Mouse (Mus musculus) CH12.LX (cell line): Measurements from ENCODE around the gene Dmwd. TPM values are rescaled to one million over a fixed set of nuclear protein-coding genes. Genes with fewer than 3 reads are reported as not detected.

Experiments
- DNase-seq: peaks from one replicate; pipeline ENCODE4 v3.0.0-alpha.2; 2013; ENCODE audit errors: extremely low read depth
- H3K27ac ChIP-seq: 2 replicates; pipeline ENCODE4 v1.5.1; 2012; ENCODE audit warnings: low read depth, mild to moderate bottlenecking, control low read depth, moderate library complexity; ENCODE audit not compliant: insufficient read depth
- H3K27me3 ChIP-seq: replicated peaks from 2 replicates; pipeline ENCODE3; 2012; ENCODE audit warnings: inconsistent platforms
- H3K36me3 ChIP-seq, 2 experiments: replicated peaks in 1 of 2; 2 replicates each; pipeline versions ENCODE3 to v1.6.1; 2012; ENCODE audit warnings: inconsistent platforms in 1 of 2, low read length in 1 of 2, mild to moderate bottlenecking in 1 of 2, mixed read lengths in 1 of 2, moderate library complexity in 1 of 2; ENCODE audit not compliant: control insufficient read depth in 1 of 2, insufficient read depth in 1 of 2
- H3K4me1 ChIP-seq, 2 experiments: 2 replicates each; pipeline ENCODE4 v1.6.1; 2012; ENCODE audit warnings: inconsistent platforms in 1 of 2, moderate library complexity in 1 of 2; ENCODE audit not compliant: insufficient read depth in 2 of 2, control insufficient read depth in 1 of 2
- H3K4me2 ChIP-seq: 2 replicates; pipeline ENCODE4 v1.6.1; 2012; ENCODE audit warnings: low read depth, mild to moderate bottlenecking, control low read depth; ENCODE audit not compliant: poor library complexity, insufficient read depth, severe bottlenecking
- H3K4me3 ChIP-seq, 3 experiments: fragments of 150-350 bp in 1 of 3; sonication (generic) in 1 of 3; replicated peaks in 1 of 3; 2 replicates each; pipeline versions ENCODE3 to v1.5.1; 2011 to 2012; ENCODE audit warnings: low read depth in 2 of 3, low read length in 2 of 3, mild to moderate bottlenecking in 2 of 3, moderate library complexity in 2 of 3, control low read depth in 1 of 3, improper control_type of control experiment in 1 of 3, inconsistent platforms in 1 of 3, mixed read lengths in 1 of 3; ENCODE audit not compliant: poor library complexity in 1 of 3
- H3K79me2 ChIP-seq: replicated peaks from 2 replicates; pipeline ENCODE4 v1.6.1; 2012; ENCODE audit warnings: mild to moderate bottlenecking, moderate library complexity; ENCODE audit not compliant: control insufficient read depth, poor library complexity, insufficient read depth, severe bottlenecking; ENCODE audit errors: extremely low read depth
- H3K9ac ChIP-seq: 2 replicates; pipeline ENCODE4 v1.6.1; 2012; ENCODE audit warnings: low read depth, mild to moderate bottlenecking, control low read depth, moderate library complexity; ENCODE audit not compliant: insufficient read depth
- H3K9me3 ChIP-seq: replicated peaks from 2 replicates; pipeline ENCODE3; 2012; ENCODE audit warnings: low read length, inconsistent platforms, mixed read lengths
- BHLHE40 ChIP-seq: IDR thresholded peaks from 2 replicates; pipeline ENCODE4 v1.6.1; 2011; ENCODE audit warnings: mild to moderate bottlenecking, low read depth, low read length, improper control_type of control experiment
- CHD2 ChIP-seq: IDR thresholded peaks from 2 replicates; pipeline ENCODE4 v1.6.1; 2011; ENCODE audit warnings: low read length, improper control_type of control experiment
- GABPA ChIP-seq: IDR thresholded peaks from 2 replicates; pipeline ENCODE4 v1.6.1; 2012; ENCODE audit warnings: low read depth, low read length, improper control_type of control experiment, inconsistent platforms; ENCODE audit not compliant: insufficient replicate concordance
- IRF4 ChIP-seq: IDR thresholded peaks from 2 replicates; pipeline ENCODE4 v1.6.1; 2014; ENCODE audit warnings: low read depth, mild to moderate bottlenecking, inconsistent platforms, low read length, improper control_type of control experiment
- JUN ChIP-seq: IDR thresholded peaks from 2 replicates; pipeline ENCODE4 v1.6.1; 2011; ENCODE audit warnings: low read depth, mild to moderate bottlenecking, low read length, improper control_type of control experiment, moderate library complexity; ENCODE audit not compliant: insufficient read depth
- MAZ ChIP-seq: IDR thresholded peaks from 2 replicates; pipeline ENCODE4 v1.6.1; 2012; ENCODE audit warnings: low read depth, mild to moderate bottlenecking, inconsistent platforms, low read length, improper control_type of control experiment, moderate library complexity
- MYC ChIP-seq: IDR thresholded peaks from 2 replicates; pipeline ENCODE4 v1.6.1; 2011; ENCODE audit warnings: low read depth, mild to moderate bottlenecking, improper control_type of control experiment, low read length
- NELFE ChIP-seq: IDR thresholded peaks from 2 replicates; pipeline ENCODE4 v1.6.1; 2011; ENCODE audit warnings: low read depth, low read length, improper control_type of control experiment
- NRF1 ChIP-seq: IDR thresholded peaks from 2 replicates; pipeline ENCODE4 v1.6.1; 2014; ENCODE audit warnings: low read depth, mild to moderate bottlenecking, inconsistent platforms, low read length, improper control_type of control experiment, moderate library complexity
- POLR2A ChIP-seq: IDR thresholded peaks from 2 replicates; pipeline ENCODE4 v1.6.1; 2011; ENCODE audit warnings: low read depth, mild to moderate bottlenecking, improper control_type of control experiment, low read length
- POLR2AphosphoS2 ChIP-seq: IDR thresholded peaks from 2 replicates; pipeline ENCODE4 v1.6.1; 2011; ENCODE audit warnings: low read depth, low read length, improper control_type of control experiment
- SIN3A ChIP-seq: IDR thresholded peaks from 2 replicates; pipeline ENCODE4 v1.6.1; 2012; ENCODE audit warnings: low read length, improper control_type of control experiment, inconsistent platforms
- SMC3 ChIP-seq: IDR thresholded peaks from 2 replicates; pipeline ENCODE4 v1.6.1; 2011; ENCODE audit warnings: low read depth, low read length, improper control_type of control experiment
- TBP ChIP-seq: conservative IDR thresholded peaks from 2 replicates; pipeline ENCODE4 v1.6.1; 2011; ENCODE audit warnings: low read depth, low read length, improper control_type of control experiment
- TCF12 ChIP-seq: IDR thresholded peaks from 2 replicates; pipeline ENCODE4 v1.6.1; 2014; ENCODE audit warnings: low read depth, mild to moderate bottlenecking, inconsistent platforms, low read length, improper control_type of control experiment
- UBTF ChIP-seq: IDR thresholded peaks from 2 replicates; pipeline ENCODE4 v1.6.1; 2012; ENCODE audit warnings: low read depth, mild to moderate bottlenecking, inconsistent platforms, low read length, improper control_type of control experiment, moderate library complexity
- ZKSCAN1 ChIP-seq: IDR thresholded peaks from 2 replicates; pipeline ENCODE4 v1.6.1; 2012; ENCODE audit warnings: low read depth, inconsistent platforms, low read length, improper control_type of control experiment, borderline replicate concordance
- dilution Hi-C: fragments of 300-500 bp; cut with MboI; formaldehyde crosslinking; loops from 2 replicates; pipeline ENCODE4 v1.14.3; 2020; ENCODE audit warnings: low sequenced_read_pairs; ENCODE audit not compliant: extremely low pct_unique_long_range_greater_than_20kb, extremely low pct_ligation_motif_present
- in situ Hi-C: fragments of 300-500 bp; cut with MboI; formaldehyde crosslinking; loops from 3 replicates; pipeline ENCODE4 v1.14.3; 2019; ENCODE audit warnings: low sequenced_read_pairs, low pct_ligation_motif_present, low pct_unique_long_range_greater_than_20kb, mixed read lengths
- polyA plus RNA-seq: library from polyadenylated mRNA; unstranded; fragments of >175 nt; gene quantifications from 2 replicates; pipeline ENCODE4 v1.2.1, GENCODE M21; 2012; ENCODE audit warnings: low read depth; ENCODE audit not compliant: insufficient read length
- total RNA-seq, 2 experiments: library from RNA; depleted of rRNA; stranded (reverse); fragments of 300-350 nt in 1 of 2; fragments of >200 nt in 1 of 2; gene quantifications; 2 replicates each; pipeline ENCODE4 v1.2.3; 2012 to 2014

Gene Dmwd
- total and polyA plus RNA-seq, 3 experiments: not detected

GRCm38 (mm10) chr7:19084921-19085473 is 9.0 kb downstream of the Dmwd start:
- H3K4me3 ChIP-seq: no peak overlapping the region
- DNase-seq: no peak
- no peaks in the 10 kb centered on the region for H3K36me3 ChIP-seq
- H3K27ac ChIP-seq: no peak overlapping the region
- no peaks in the 10 kb centered on the region for H3K79me2 ChIP-seq
- peaks cover 20 to 56% of the 10 kb centered on the region in 2 experiments for H3K4me1 ChIP-seq
- H3K9me3 ChIP-seq: no peaks in the 10 kb centered on the region
- H3K27me3 ChIP-seq: peaks cover 85% of the 10 kb centered on the region
- in situ Hi-C loops (no loop called here), dilution Hi-C loops (no loop called here)
- TF ChIP-seq MYC: no peak
- TF ChIP-seq TCF12: no peak
- TF ChIP-seq NELFE: no peak
- no peak for TF ChIP-seq TBP
- TF ChIP-seq UBTF: no peak
- no peak for TF ChIP-seq ZKSCAN1
- TF ChIP-seq SIN3A: no peak
- no peak for TF ChIP-seq SMC3
- TF ChIP-seq POLR2AphosphoS2: no peak
- H3K4me2 ChIP-seq: no peak overlapping the region
- H3K9ac ChIP-seq: no peak overlapping the region

GRCm38 (mm10) chr7:19085495-19085894 is 9.5 kb downstream of the Dmwd start:
- H3K4me1 ChIP-seq: peaks cover 20 to 55% of the 10 kb centered on the region in 2 experiments
- in situ Hi-C loops: no loop called here
- no peak overlapping the region for H3K9ac ChIP-seq
- H3K36me3 ChIP-seq: no peaks in the 10 kb centered on the region
- H3K9me3 ChIP-seq: no peaks in the 10 kb centered on the region
- peak overlapping the region; percentile 79 for H3K4me2 ChIP-seq
- peaks cover 85% of the 10 kb centered on the region for H3K27me3 ChIP-seq
- H3K4me3 ChIP-seq: no peak overlapping the region
- no peak for DNase-seq
- H3K27ac ChIP-seq: no peak overlapping the region
- no peaks in the 10 kb centered on the region for H3K79me2 ChIP-seq
- TF ChIP-seq NRF1: no peak
- TF ChIP-seq CHD2: no peak
- TF ChIP-seq BHLHE40: no peak
- no peak for TF ChIP-seq GABPA
- dilution Hi-C loops: no loop called here

GRCm38 (mm10) chr7:19086042-19086441 is 10.0 kb downstream of the Dmwd start:
- no peak overlapping the region for H3K27ac ChIP-seq
- no peaks in the 10 kb centered on the region for H3K36me3 ChIP-seq
- dilution Hi-C loops (no loop called here), in situ Hi-C loops (no loop called here)
- peak; percentile 82 for DNase-seq
- H3K4me2 ChIP-seq: peak overlapping the region; percentile 79
- H3K79me2 ChIP-seq: no peaks in the 10 kb centered on the region
- H3K9me3 ChIP-seq: no peaks in the 10 kb centered on the region
- H3K9ac ChIP-seq: no peak overlapping the region
- H3K27me3 ChIP-seq: peaks cover 85% of the 10 kb centered on the region
- TF ChIP-seq IRF4 (peak; percentile 42; the same call in 1 of the 2 replicates), POLR2A (no peak), MAZ (no peak), TBP (no peak), BHLHE40 (peak; percentile 93), JUN (no peak)
- no peak overlapping the region for H3K4me3 ChIP-seq
- peaks cover 20 to 53% of the 10 kb centered on the region in 2 experiments for H3K4me1 ChIP-seq
